Mouse (Mus musculus) kidney, embryonic 15.5 days (tissue): ENCODE data around the gene Tle6. TPM values are rescaled to one million over a fixed set of nuclear protein-coding genes. Genes with fewer than 3 reads are reported as not detected.

Experiments used
- ATAC-seq: fragments of 200-750 bp; cut with Nextera tagmentation; replicated peaks from 2 replicates; pipeline ENCODE4 v1.8.0; 2017; ENCODE audit warnings: moderate TSS enrichment; ENCODE audit not compliant: low FRiP score
- H3K27ac ChIP-seq: fragments of 300-500 bp; sonication (generic); 2 replicates; pipeline ENCODE4 v1.5.1; 2015; ENCODE audit warnings: mild to moderate bottlenecking, inconsistent platforms
- H3K27me3 ChIP-seq: fragments of 300-500 bp; sonication (generic); 2 replicates; pipeline ENCODE4 v1.6.1; 2015; ENCODE audit warnings: inconsistent platforms
- H3K36me3 ChIP-seq: fragments of 300-500 bp; sonication (generic); 2 replicates; pipeline ENCODE4 v1.6.1; 2015; ENCODE audit warnings: inconsistent platforms
- H3K4me1 ChIP-seq: fragments of 300-500 bp; sonication (generic); 2 replicates; pipeline ENCODE4 v1.6.1; 2015; ENCODE audit warnings: inconsistent platforms
- H3K4me2 ChIP-seq: fragments of 300-500 bp; sonication (generic); 2 replicates; pipeline ENCODE4 v1.6.1; 2015; ENCODE audit warnings: moderate library complexity, mild to moderate bottlenecking, inconsistent platforms
- H3K4me3 ChIP-seq: fragments of 300-500 bp; sonication (generic); replicated peaks from 2 replicates; pipeline ENCODE4 v1.5.1; 2015; ENCODE audit warnings: mild to moderate bottlenecking, inconsistent platforms
- H3K9ac ChIP-seq: fragments of 300-500 bp; sonication (generic); 2 replicates; pipeline ENCODE4 v1.6.1; 2015; ENCODE audit warnings: mild to moderate bottlenecking, inconsistent platforms
- H3K9me3 ChIP-seq: fragments of 300-500 bp; sonication (generic); replicated peaks from 2 replicates; pipeline ENCODE4 v1.6.1; 2016; ENCODE audit warnings: inconsistent platforms
- WGBS: fragments of 180-500 bp; shearing (Covaris S2); methylation state at CpG from one replicate; pipeline ENCODE4 v1.1.7; 2015; ENCODE audit warnings: mixed read lengths; 5-methylcytosine and 5-hydroxymethylcytosine counted together
- polyA plus RNA-seq: library from polyadenylated mRNA; unstranded; fragments of >200 nt; fragmentation: Nextera tagmentation; extraction: Ambion mirVana; gene quantifications from 2 replicates; pipeline ENCODE4 v1.2.1, GENCODE M21; 2015

Gene Tle6
- polyA plus RNA-seq, 1 experiment from 2014 or later: 16.8 TPM

DNA sequence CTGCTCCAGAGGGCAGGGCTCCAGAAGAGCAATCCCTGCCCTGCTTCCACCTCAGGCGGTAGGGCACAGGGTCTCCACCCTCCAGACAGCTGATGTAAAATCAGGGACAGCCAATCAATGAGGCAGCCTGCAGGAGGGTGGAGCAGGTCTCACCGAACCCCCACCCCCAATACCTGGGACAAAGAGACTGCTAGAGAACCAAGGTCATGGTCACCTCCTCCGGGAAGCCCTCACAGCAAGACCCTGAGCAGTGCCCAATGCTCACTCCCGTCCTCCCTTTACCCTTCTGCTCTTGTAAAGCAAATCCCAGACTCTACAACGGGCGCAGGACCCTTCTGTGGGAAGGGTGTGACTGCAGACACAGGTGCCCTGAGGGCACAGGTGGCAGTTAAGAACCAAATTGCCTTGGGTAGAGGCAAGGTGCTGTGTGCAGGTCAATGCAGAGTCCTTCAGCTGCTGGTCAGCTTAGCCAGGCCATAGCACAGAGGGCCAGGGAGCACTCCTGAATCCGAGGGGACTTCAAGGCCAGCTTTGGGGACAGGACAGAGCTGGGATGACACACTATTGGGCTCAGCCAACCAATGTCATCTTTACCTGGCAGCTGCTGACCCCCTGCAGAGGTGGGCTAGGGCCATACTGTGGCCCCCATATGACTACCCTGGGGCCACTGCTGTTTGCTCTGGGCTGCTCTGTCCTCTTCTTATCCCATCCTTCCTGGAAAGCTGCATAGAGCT lies 58.0 kb downstream of the Tle6 start:
- Histone ChIP-seq H3K9me3 (no peaks in the 10 kb centered on the region), H3K4me2 (peak overlapping the region; percentile 88), H3K27ac (no peak overlapping the region), H3K4me1 (peaks cover 37% of the 10 kb centered on the region), H3K4me3 (peak overlapping the region; percentile 98), H3K36me3 (peaks cover 20% of the 10 kb centered on the region), H3K27me3 (no peaks in the 10 kb centered on the region), H3K9ac (peak overlapping the region; percentile 95)
- 71% methylated on average over 7 of the region's 7 CpGs for WGBS
- ATAC-seq: no peak

- no peak for ATAC-seq
- Histone ChIP-seq H3K4me2 (peak overlapping the region; percentile 88), H3K27ac (peak overlapping the region; percentile 64), H3K9me3 (no peaks in the 10 kb centered on the region), H3K4me3 (no peak overlapping the region), H3K36me3 (peaks cover 24% of the 10 kb centered on the region), H3K4me1 (peaks cover 37% of the 10 kb centered on the region), H3K9ac (peak overlapping the region; percentile 95), H3K27me3 (no peaks in the 10 kb centered on the region)
- 58% methylated on average over 10 of the region's 10 CpGs for WGBS
Measured at GRCm38 (mm10) chr10:81541803-81542202, 59.1 kb downstream of the Tle6 start.

DNA sequence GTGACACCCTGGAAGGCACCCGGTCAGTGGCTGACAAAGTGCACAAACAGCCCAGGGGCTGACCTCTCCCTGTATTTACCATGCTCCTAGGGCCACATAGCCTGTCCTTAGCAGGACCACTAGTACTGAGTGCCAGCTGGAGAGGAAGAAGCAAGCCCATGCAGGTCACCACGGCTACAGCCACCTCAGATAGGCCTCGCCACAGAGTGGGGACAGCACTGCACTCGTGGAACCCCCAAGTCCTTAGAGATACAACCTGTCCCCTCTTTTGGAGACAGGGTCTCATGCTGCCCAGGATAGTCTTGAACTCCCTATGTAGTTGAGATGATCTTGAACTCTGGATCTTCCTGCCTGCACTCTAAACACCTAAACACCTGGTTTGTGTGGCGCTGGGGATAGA lies 59.5 kb downstream of the Tle6 start:
- WGBS: 81% methylated on average over 5 of the region's 5 CpGs
- no peak for ATAC-seq
- Histone ChIP-seq H3K36me3 (peaks cover 27% of the 10 kb centered on the region), H3K4me1 (peaks cover 37% of the 10 kb centered on the region), H3K9ac (0 out of 2 replicates have a peak overlapping the region, but pooled peaks have one; percentile 95), H3K4me3 (no peak overlapping the region), H3K27ac (peak overlapping the region; percentile 64; the same call in 1 of the 2 replicates), H3K27me3 (no peaks in the 10 kb centered on the region), H3K4me2 (peak overlapping the region; percentile 88; the same call in 1 of the 2 replicates), H3K9me3 (no peaks in the 10 kb centered on the region)

Other genes starting within 250 kb of the Tle6 start
- gene Mfsd12, start 243.6 kb downstream of the Tle6 start, polyA plus RNA-seq: 10.3 and 11.5 TPM in 2 replicates
- gene 4930404N11Rik, start 235.3 kb downstream of the Tle6 start, polyA plus RNA-seq: 0.62 and 1.6 TPM in 2 replicates
- gene Fzr1, start 222.6 kb downstream of the Tle6 start, polyA plus RNA-seq: 105 and 114 TPM in 2 replicates
- 79.7 and 82.2 TPM in 2 replicates for gene Dohh, start 216.6 kb downstream of the Tle6 start, polyA plus RNA-seq
- 2.5 and 4.1 TPM in 2 replicates for gene Gm48551, start 216.6 kb downstream of the Tle6 start, polyA plus RNA-seq
- gene Gm48552, start 212.1 kb downstream of the Tle6 start, polyA plus RNA-seq: 1.6 and 2.1 TPM in 2 replicates
- 26.0 and 29.4 TPM in 2 replicates for gene Smim24, start 208.0 kb downstream of the Tle6 start, polyA plus RNA-seq
- 67.9 and 84.5 TPM in 2 replicates for gene Nfic, start 145.4 kb downstream of the Tle6 start, polyA plus RNA-seq
- gene Celf5, start 118.4 kb downstream of the Tle6 start, polyA plus RNA-seq: 0.50 and 0.82 TPM in 2 replicates
- gene Ncln, start 104.7 kb downstream of the Tle6 start, polyA plus RNA-seq: 85.7 and 93.5 TPM in 2 replicates
- 1.2 and 1.4 TPM in 2 replicates for gene S1pr4, start 100.9 kb downstream of the Tle6 start, polyA plus RNA-seq
- gene Gna15, start 76.8 kb downstream of the Tle6 start, polyA plus RNA-seq: 0.89 and 1.00 TPM in 2 replicates
- 79.0 and 88.6 TPM in 2 replicates for gene Gna11, start 55.9 kb downstream of the Tle6 start, polyA plus RNA-seq
- 535 and 630 TPM in 2 replicates for gene Aes, start 41.6 kb downstream of the Tle6 start, polyA plus RNA-seq
- 39.3 and 45.6 TPM in 2 replicates for gene Tle2, start 26.5 kb downstream of the Tle6 start, polyA plus RNA-seq
- gene BC025920, start 5.2 kb upstream of the Tle6 start, polyA plus RNA-seq: 0.62 and 0.84 TPM in 2 replicates
- gene Sirt6, start 26.7 kb upstream of the Tle6 start, polyA plus RNA-seq: 40.0 and 42.8 TPM in 2 replicates
- gene Ankrd24, start 27.5 kb upstream of the Tle6 start, polyA plus RNA-seq: 15.2 and 17.3 TPM in 2 replicates
- 3.8 and 5.0 TPM in 2 replicates for gene Gm10778, start 48.0 kb upstream of the Tle6 start, polyA plus RNA-seq
- 16.9 and 18.6 TPM in 2 replicates for gene Zfp433, start 103.8 kb upstream of the Tle6 start, polyA plus RNA-seq
- gene Gm3055, start 170.1 kb upstream of the Tle6 start, polyA plus RNA-seq: 10.3 TPM in 2 replicates
- gene Gm4767, start 211.1 kb upstream of the Tle6 start, polyA plus RNA-seq: 3.7 and 4.2 TPM in 2 replicates